Mouse (Mus musculus) hindbrain, embryonic 15.5 days (tissue): ENCODE measurements at regions not wholly inside any gene's neighbourhood (a gene's known extent, or its start where the extent isn't known, plus 50 kb on each side); places are given as distances from the start of the nearest gene placed in this dataset.

ENCODE experiments used
- ATAC-seq: fragments of 200-750 bp; cut with Nextera tagmentation; 2 replicates; pipeline ENCODE4 v1.8.0; 2017; ENCODE audit warnings: low read depth, moderate number of reproducible peaks, moderate TSS enrichment; ENCODE audit not compliant: low FRiP score
- H3K27ac ChIP-seq: fragments of 300-500 bp; sonication (generic); replicated peaks from 2 replicates; pipeline ENCODE4 v1.5.1; 2015; ENCODE audit warnings: mild to moderate bottlenecking, inconsistent platforms
- H3K27me3 ChIP-seq: fragments of 300-500 bp; sonication (generic); 2 replicates; pipeline ENCODE4 v1.6.1; 2015; ENCODE audit warnings: control low read depth, inconsistent platforms
- H3K36me3 ChIP-seq: fragments of 300-500 bp; sonication (generic); 2 replicates; pipeline ENCODE4 v1.6.1; 2015; ENCODE audit warnings: control low read depth, inconsistent platforms
- H3K4me1 ChIP-seq: fragments of 300-500 bp; sonication (generic); replicated peaks from 2 replicates; pipeline ENCODE4 v1.6.1; 2015; ENCODE audit warnings: control low read depth, inconsistent platforms
- H3K4me2 ChIP-seq: fragments of 300-500 bp; sonication (generic); 2 replicates; pipeline ENCODE4 v1.6.1; 2015; ENCODE audit warnings: moderate library complexity, mild to moderate bottlenecking, inconsistent platforms
- H3K4me3 ChIP-seq: fragments of 300-500 bp; sonication (generic); 2 replicates; pipeline ENCODE4 v1.5.1; 2015; ENCODE audit warnings: mild to moderate bottlenecking, inconsistent platforms
- H3K9ac ChIP-seq: fragments of 300-500 bp; sonication (generic); 2 replicates; pipeline ENCODE4 v1.6.1; 2015; ENCODE audit warnings: inconsistent platforms
- H3K9me3 ChIP-seq: fragments of 300-500 bp; sonication (generic); 2 replicates; pipeline ENCODE4 v1.6.1; 2016; ENCODE audit warnings: control low read depth, inconsistent platforms
- WGBS: fragments of 180-500 bp; shearing (Covaris S2); methylation state at CpG from one replicate; pipeline ENCODE4 v1.1.7; 2015; 5-methylcytosine and 5-hydroxymethylcytosine counted together

- ATAC-seq = no peak
- WGBS = 87% methylated on average over 8 of the region's 8 CpGs
- no peak overlapping the region for H3K27ac ChIP-seq
- no peak overlapping the region for H3K9ac ChIP-seq
- no peak overlapping the region for H3K4me3 ChIP-seq
- H3K36me3 ChIP-seq = no peaks in the 10 kb centered on the region
- no peak overlapping the region for H3K4me2 ChIP-seq
- H3K9me3 ChIP-seq = no peaks in the 10 kb centered on the region
- peaks cover 26% of the 10 kb centered on the region for H3K4me1 ChIP-seq
- H3K27me3 ChIP-seq = no peaks in the 10 kb centered on the region
Observed at GRCm38 (mm10) chr12:112327411-112327810, 161.8 kb upstream of the A530016L24Rik start.

- Histone ChIP-seq H3K4me2 (peak overlapping the region; percentile 19; the same call in 1 of the 2 replicates), H3K9me3 (no peaks in the 10 kb centered on the region), H3K36me3 (no peaks in the 10 kb centered on the region), H3K27ac (peak overlapping the region; percentile 83), H3K4me1 (peaks cover 40% of the 10 kb centered on the region), H3K27me3 (no peaks in the 10 kb centered on the region), H3K4me3 (no peak overlapping the region), H3K9ac (no peak overlapping the region)
- 0 out of 2 replicates have a peak, but pooled peaks have one; percentile 24 for ATAC-seq
- 22% methylated on average over 8 of the region's 8 CpGs for WGBS
Observed at GRCm38 (mm10) chr12:112328809-112329575, 160.3 kb upstream of the A530016L24Rik start.

GRCm38 (mm10) chr12:112329701-112330301, 159.4 kb upstream of the A530016L24Rik start:
- H3K4me1 ChIP-seq = peaks cover 48% of the 10 kb centered on the region
- 7% methylated on average over 18 of the region's 18 CpGs for WGBS
- H3K4me2 ChIP-seq = peak overlapping the region; percentile 19
- peak; percentile 65 for ATAC-seq
- H3K9me3 ChIP-seq = no peaks in the 10 kb centered on the region
- H3K4me3 ChIP-seq = no peak overlapping the region
- no peaks in the 10 kb centered on the region for H3K36me3 ChIP-seq
- H3K27ac ChIP-seq = peak overlapping the region; percentile 83
- no peaks in the 10 kb centered on the region for H3K27me3 ChIP-seq
- peak overlapping the region; percentile 31 for H3K9ac ChIP-seq

GRCm38 (mm10) chr12:112330557-112330956, 158.7 kb upstream of the A530016L24Rik start:
- no peaks in the 10 kb centered on the region for H3K36me3 ChIP-seq
- ATAC-seq = no peak
- H3K9ac ChIP-seq = no peak overlapping the region
- no peaks in the 10 kb centered on the region for H3K9me3 ChIP-seq
- no peak overlapping the region for H3K4me3 ChIP-seq
- WGBS = 46% methylated on average over 5 of the region's 5 CpGs
- peak overlapping the region; percentile 83 for H3K27ac ChIP-seq
- H3K4me2 ChIP-seq = no peak overlapping the region
- peaks cover 56% of the 10 kb centered on the region for H3K4me1 ChIP-seq
- H3K27me3 ChIP-seq = no peaks in the 10 kb centered on the region

- Histone ChIP-seq H3K4me2 (no peak overlapping the region), H3K27me3 (no peaks in the 10 kb centered on the region), H3K4me1 (peaks cover 61% of the 10 kb centered on the region), H3K9me3 (no peaks in the 10 kb centered on the region), H3K9ac (no peak overlapping the region), H3K4me3 (no peak overlapping the region), H3K36me3 (no peaks in the 10 kb centered on the region), H3K27ac (0 out of 2 replicates have a peak overlapping the region, but pooled peaks have one; percentile 83)
- 58% methylated on average over 16 of the region's 16 CpGs for WGBS
- ATAC-seq = no peak
Observed at GRCm38 (mm10) chr12:112331061-112331460, 158.2 kb upstream of the A530016L24Rik start.

GRCm38 (mm10) chr12:112333125-112334079, 155.8 kb upstream of the A530016L24Rik start:
- peaks cover 75% of the 10 kb centered on the region for H3K4me1 ChIP-seq
- no peak overlapping the region for H3K4me3 ChIP-seq
- ATAC-seq = 0 out of 2 replicates have a peak, but pooled peaks have one; percentile 9
- WGBS = 20% methylated on average over 19 of the region's 19 CpGs
- no peak overlapping the region for H3K9ac ChIP-seq
- H3K4me2 ChIP-seq = no peak overlapping the region
- H3K27ac ChIP-seq = peak overlapping the region; percentile 66
- no peaks in the 10 kb centered on the region for H3K9me3 ChIP-seq
- no peaks in the 10 kb centered on the region for H3K36me3 ChIP-seq
- no peaks in the 10 kb centered on the region for H3K27me3 ChIP-seq

GRCm38 (mm10) chr12:112334106-112334855, 155.0 kb upstream of the A530016L24Rik start:
- Histone ChIP-seq H3K27ac (peak overlapping the region; percentile 66), H3K36me3 (no peaks in the 10 kb centered on the region), H3K4me1 (peaks cover 76% of the 10 kb centered on the region), H3K9ac (no peak overlapping the region), H3K27me3 (no peaks in the 10 kb centered on the region), H3K9me3 (no peaks in the 10 kb centered on the region), H3K4me3 (no peak overlapping the region), H3K4me2 (no peak overlapping the region)
- 27% methylated on average over 20 of the region's 20 CpGs for WGBS
- ATAC-seq = no peak

- 34% methylated on average over 7 of the region's 7 CpGs for WGBS
- Histone ChIP-seq H3K36me3 (no peaks in the 10 kb centered on the region), H3K4me2 (no peak overlapping the region), H3K4me3 (no peak overlapping the region), H3K4me1 (peaks cover 74% of the 10 kb centered on the region), H3K27ac (0 out of 2 replicates have a peak overlapping the region, but pooled peaks have one; percentile 66), H3K9me3 (no peaks in the 10 kb centered on the region), H3K9ac (no peak overlapping the region), H3K27me3 (no peaks in the 10 kb centered on the region)
- no peak for ATAC-seq
Observed at GRCm38 (mm10) chr12:112335641-112336040, 153.6 kb upstream of the A530016L24Rik start.

- no peaks in the 10 kb centered on the region for H3K27me3 ChIP-seq
- 72% methylated on average over 9 of the region's 9 CpGs for WGBS
- H3K4me3 ChIP-seq = no peak overlapping the region
- no peak overlapping the region for H3K4me2 ChIP-seq
- H3K36me3 ChIP-seq = no peaks in the 10 kb centered on the region
- ATAC-seq = no peak
- H3K27ac ChIP-seq = no peak overlapping the region
- H3K4me1 ChIP-seq = peaks cover 71% of the 10 kb centered on the region
- H3K9ac ChIP-seq = no peak overlapping the region
- no peaks in the 10 kb centered on the region for H3K9me3 ChIP-seq
Observed at GRCm38 (mm10) chr12:112336691-112337295, 152.5 kb upstream of the A530016L24Rik start.

- H3K27ac ChIP-seq = no peak overlapping the region
- 36% methylated on average over 11 of the region's 11 CpGs for WGBS
- no peaks in the 10 kb centered on the region for H3K27me3 ChIP-seq
Observed at GRCm38 (mm10) chr12:112337443-112337842, 151.8 kb upstream of the A530016L24Rik start.

GRCm38 (mm10) chr12:112338976-112339375, 150.3 kb upstream of the A530016L24Rik start:
- H3K4me3 ChIP-seq = no peak overlapping the region
- H3K27ac ChIP-seq = no peak overlapping the region
- no peak overlapping the region for H3K4me2 ChIP-seq
- no peak for ATAC-seq
- 68% methylated on average over 15 of the region's 15 CpGs for WGBS
- H3K9me3 ChIP-seq = no peaks in the 10 kb centered on the region
- no peaks in the 10 kb centered on the region for H3K27me3 ChIP-seq
- no peak overlapping the region for H3K9ac ChIP-seq
- H3K36me3 ChIP-seq = no peaks in the 10 kb centered on the region
- peaks cover 57% of the 10 kb centered on the region for H3K4me1 ChIP-seq

More at GRCm38 (mm10) chr12:112337443-112337842, 151.8 kb upstream of the A530016L24Rik start:
- peaks cover 71% of the 10 kb centered on the region for H3K4me1 ChIP-seq
- H3K9me3 ChIP-seq = no peaks in the 10 kb centered on the region
- no peak overlapping the region for H3K4me3 ChIP-seq
- ATAC-seq = no peak
- no peak overlapping the region for H3K4me2 ChIP-seq
- H3K36me3 ChIP-seq = no peaks in the 10 kb centered on the region
- H3K9ac ChIP-seq = no peak overlapping the region
